Mouse (Mus musculus) retina, postnatal 7 days (tissue): ENCODE results near the gene Wdr26.
A peak's percentile ranks its signal among the peaks of the same experiment; 100 is the strongest.

Source experiments
- DNase-seq: peaks from one replicate; pipeline ENCODE4 v3.0.0-alpha.2; 2012; ENCODE audit warnings: low read depth, low spot score

Gene Wdr26

DNA sequence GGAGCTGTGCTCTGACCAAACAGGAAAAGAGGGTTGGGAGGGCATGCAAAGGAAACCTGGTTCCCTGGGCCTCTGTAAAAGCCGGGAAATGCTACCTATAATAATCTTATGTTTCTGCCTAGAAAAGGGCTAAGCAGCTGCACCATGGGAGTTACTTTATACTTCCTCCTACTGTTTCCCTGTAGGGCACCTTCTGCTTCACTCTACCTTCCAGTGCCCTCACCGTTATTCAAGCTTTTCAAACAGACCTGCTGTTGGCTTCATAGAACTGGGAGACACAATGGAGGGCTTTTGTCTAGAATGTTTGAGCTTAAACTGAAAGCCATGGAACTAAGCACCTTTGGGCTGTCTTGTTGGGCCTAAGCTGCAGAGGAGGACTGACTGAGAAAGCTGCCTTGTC, 44.0 kb downstream of the Wdr26 start:
- DNase-seq: no peak

GRCm38 (mm10) chr1:181151541-181151940, 60.3 kb downstream of the Wdr26 start:
- DNase-seq: no peak

- DNase-seq: peak; percentile 83
Measured at GRCm38 (mm10) chr1:181150827-181151534, 60.8 kb downstream of the Wdr26 start.

- no peak for DNase-seq
Measured at GRCm38 (mm10) chr1:181150431-181150826, 61.4 kb downstream of the Wdr26 start.

DNA sequence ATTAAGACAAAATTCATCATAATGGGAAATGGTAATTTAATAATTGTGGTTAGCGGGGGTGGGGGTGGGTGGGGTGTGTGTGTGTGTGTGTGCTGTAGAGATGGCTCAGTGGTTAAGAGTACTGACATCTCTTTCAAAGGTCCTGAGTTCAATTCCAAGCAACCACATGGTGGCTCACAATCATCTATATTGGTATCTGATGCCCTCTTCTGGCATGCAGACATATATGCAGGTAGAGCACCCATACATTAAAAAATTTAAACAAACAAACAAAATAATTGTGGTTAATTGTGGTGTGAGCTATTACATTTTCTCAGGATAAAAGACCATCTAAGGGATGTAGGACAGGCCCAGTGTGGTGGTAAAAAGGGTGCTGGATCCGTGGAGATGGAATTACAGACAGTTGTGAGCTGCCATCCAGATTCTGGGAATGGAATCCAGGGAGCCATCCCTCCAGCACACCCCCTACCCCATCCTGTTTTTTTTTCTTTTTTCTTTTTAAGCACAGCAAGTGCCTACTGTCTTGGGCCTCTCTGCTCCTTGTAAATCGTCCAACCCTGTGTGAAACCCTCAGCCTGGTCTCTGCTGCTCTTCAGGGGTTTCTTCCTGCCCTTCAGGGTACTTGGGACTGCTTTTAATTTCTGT, 62.3 kb downstream of the Wdr26 start:
- no peak for DNase-seq

GRCm38 (mm10) chr1:181148540-181148939, 63.3 kb downstream of the Wdr26 start:
- no peak for DNase-seq

- DNase-seq: no peak
Measured at GRCm38 (mm10) chr1:181146187-181146586, 65.6 kb downstream of the Wdr26 start.

GRCm38 (mm10) chr1:181144966-181145365, 66.8 kb downstream of the Wdr26 start:
- DNase-seq: no peak

DNA sequence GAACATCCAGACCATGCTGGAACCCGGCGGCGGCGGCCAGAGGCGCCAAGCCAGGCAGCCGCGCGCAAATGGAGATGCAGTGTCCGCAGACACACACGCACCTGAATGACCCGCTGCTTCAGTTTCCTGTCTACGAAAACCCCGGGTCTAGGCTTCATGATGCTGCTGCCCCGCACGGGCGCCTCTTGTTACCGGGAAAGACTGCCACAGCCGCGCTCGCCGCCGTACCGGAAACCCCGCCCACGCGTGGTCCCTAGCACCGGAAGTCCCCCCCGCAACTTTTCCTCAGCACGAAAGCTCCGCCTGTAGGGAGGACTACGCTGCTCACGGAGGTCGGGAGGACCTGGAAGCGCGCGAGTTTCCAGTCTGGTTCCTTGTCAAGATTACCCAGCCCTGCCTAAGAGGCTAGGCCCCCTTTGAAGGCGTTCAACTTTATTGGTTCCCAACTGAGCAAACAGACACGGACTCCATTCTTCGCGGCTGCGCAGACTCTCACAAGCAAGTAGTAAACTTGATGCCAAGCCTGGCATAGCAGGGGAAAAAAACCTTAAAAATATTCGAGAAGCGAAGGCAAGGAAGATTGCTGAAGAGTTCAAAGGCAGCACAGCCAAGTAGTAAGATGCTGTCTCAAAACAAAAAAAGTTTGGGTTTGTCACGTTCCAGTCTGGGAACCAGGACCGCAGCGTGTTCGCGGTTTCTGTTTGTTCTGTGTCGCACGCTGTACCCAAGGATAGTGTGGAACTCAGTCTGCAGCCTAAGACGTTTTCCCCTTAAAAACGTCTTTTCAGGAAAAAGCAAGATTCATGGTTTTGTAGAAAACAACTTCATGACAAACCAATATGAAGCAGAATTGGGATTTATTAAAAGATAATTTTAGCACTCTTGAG, 67.6 kb downstream of the Wdr26 start, which contains the start of the genes Nvl and Cnih4:
Gene Nvl (minus strand): TSS at position 255 of the 887 bp plus-strand sequence.
Gene Cnih4 (plus strand): TSS at position 744 of the 887 bp plus-strand sequence.
- DNase-seq: peak; percentile 90

DNA sequence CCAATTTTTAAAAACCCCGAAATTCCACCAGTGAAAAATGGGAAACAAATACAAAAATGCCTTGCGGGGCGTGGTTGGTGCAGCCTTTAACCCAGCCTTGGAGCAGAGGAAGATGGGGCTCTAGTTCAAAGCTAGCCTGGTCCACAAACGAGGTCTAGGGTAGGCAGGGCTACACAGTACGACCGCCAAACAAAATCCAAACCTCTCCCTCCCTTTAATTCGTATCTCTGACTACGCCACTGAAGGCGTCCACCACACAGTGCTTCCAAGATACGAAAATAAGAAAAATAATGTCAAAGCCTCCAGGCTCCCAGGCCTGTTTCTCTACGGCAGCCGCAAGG, 68.2 kb downstream of the Wdr26 start:
- DNase-seq: no peak

DNA sequence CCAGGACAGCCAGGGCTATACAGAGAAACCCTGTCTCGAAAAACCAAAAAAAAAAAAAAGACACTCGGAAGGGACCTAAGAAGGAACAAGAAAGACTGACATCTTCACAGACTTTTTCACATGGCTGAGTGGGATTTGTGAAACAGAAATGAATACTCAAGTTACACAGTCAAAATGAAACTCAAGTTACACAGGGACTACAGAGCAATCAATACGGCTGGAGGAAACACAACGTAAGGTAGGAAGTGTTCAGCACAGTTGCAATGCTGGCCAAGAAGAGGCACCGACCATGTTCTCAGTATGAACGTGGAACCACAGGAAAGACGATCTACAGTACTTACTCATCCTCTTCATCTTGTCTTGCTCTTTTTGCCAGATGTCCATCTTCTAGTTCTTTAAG, 73.1 kb downstream of the Wdr26 start:
- DNase-seq: no peak

GRCm38 (mm10) chr1:181131915-181132314, 79.9 kb downstream of the Wdr26 start:
- DNase-seq: no peak

DNA sequence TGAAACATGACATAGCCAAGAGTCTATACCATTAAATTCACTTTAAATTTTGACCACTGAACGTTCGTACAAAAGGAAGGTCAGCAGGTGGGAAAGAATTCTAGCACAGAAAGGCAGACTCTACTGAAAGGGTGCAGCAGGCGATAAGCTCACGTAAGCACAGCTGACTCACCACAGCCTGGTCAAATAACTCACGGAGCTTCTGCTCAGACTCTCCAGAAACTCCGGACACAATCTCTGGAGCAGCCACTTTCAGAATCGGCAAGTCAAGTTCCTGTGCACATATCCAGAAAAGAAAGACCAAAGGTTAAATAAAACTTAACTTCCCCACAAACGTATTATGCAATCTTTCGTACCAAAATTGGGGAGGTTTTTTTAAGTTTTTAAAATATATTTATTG, 85.0 kb downstream of the Wdr26 start:
- DNase-seq: no peak

- DNase-seq: no peak
Measured at GRCm38 (mm10) chr1:181125916-181126315, 85.9 kb downstream of the Wdr26 start.

GRCm38 (mm10) chr1:181124145-181124544, 87.7 kb downstream of the Wdr26 start:
- DNase-seq: no peak
